Mouse (Mus musculus): ENCODE results near the gene Knl1. TPM values are rescaled to one million over a fixed set of nuclear protein-coding genes. Genes with fewer than 3 reads are reported as not detected.
"Not testable (repeated sequence)": the region's sequence is repeated elsewhere in the genome, so short reads cannot be mapped to it uniquely, and the experiment has no call there.

Gene Knl1
- 5.2 and 20.1 TPM in 2 replicates for polyA plus RNA-seq (2015; fragmentation: Nextera tagmentation; extraction: Ambion mirVana)

- Histone ChIP-seq H3K4me2 (peak within 1 kb of the TSS; percentile 91), H3K4me3 (replicated peaks) (peak within 1 kb of the TSS; percentile 77), H3K27me3 (replicated peaks) (no peaks in the 10 kb centered on the region), H3K36me3 (no peaks in the 10 kb centered on the region; the same call in 1 of the 2 replicates), H3K27ac (replicated peaks) (peak within 1 kb of the TSS; percentile 89), H3K4me1 (peaks cover 9% of the 10 kb centered on the region), H3K9ac (replicated peaks) (peak within 1 kb of the TSS; percentile 47), H3K9me3 (replicated peaks) (no peaks in the 10 kb centered on the region)
- peak; percentile 98 for ATAC-seq (ENCODE audit: low FRiP score)
- under 1% methylated on average over 77 of the region's 77 CpGs for WGBS
Observed at GRCm38 (mm10) chr2:119046649-119047611, at the start of gene Knl1. Knl1 (plus strand) TSS chr2:119047119.

GRCm38 (mm10) chr2:118998115-118998866 lies 48.6 kb upstream of the Knl1 start:
- H3K4me3 ChIP-seq (replicated peaks) = no peak overlapping the region
- 79% methylated on average over 6 of the region's 6 CpGs for WGBS
- no peaks in the 10 kb centered on the region for H3K36me3 ChIP-seq
- no peak overlapping the region for H3K27ac ChIP-seq (replicated peaks)
- H3K4me1 ChIP-seq = peaks cover 35% of the 10 kb centered on the region
- H3K9ac ChIP-seq (replicated peaks) = no peak overlapping the region
- H3K9me3 ChIP-seq (replicated peaks) = no peaks in the 10 kb centered on the region
- H3K4me2 ChIP-seq = no peak overlapping the region
- peaks cover 5% of the 10 kb centered on the region; the same call in 1 of the 2 replicates for H3K27me3 ChIP-seq (replicated peaks)
- ATAC-seq (ENCODE audit: low FRiP score) = no peak

DNA sequence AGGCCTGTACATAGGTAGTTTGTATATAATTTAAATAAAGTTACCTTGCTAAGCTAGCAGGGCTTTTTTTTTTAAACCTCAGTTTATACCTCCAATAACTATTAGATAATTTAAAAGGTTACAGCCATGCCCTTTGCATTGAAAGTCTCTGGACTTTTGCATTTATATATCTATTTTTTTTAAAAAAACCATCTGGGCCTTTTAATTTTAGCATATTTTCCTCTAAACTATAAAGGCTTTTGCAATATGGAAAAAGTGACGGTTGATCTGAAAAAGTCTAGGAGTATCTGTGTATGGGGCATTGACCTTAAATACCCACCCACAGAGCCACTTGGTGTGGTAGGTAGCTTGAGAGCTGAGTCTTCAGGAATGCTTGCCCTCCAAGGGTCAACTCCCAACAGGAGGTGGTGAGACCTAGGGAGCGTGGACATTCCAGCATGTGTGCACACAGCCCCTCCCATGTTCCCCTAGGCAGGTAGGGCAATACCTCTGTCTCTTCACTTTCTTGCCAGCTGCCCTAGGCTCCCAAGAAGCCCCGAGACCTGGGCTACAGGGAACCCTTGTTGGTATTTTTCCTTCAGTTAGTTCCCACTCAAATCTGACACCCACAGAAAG lies 47.8 kb upstream of the Knl1 start:
- H3K4me3 ChIP-seq (replicated peaks) = no peak overlapping the region
- no peak overlapping the region for H3K9ac ChIP-seq (replicated peaks)
- H3K4me1 ChIP-seq = peaks cover 30% of the 10 kb centered on the region
- H3K4me2 ChIP-seq = no peak overlapping the region
- WGBS = 68% methylated on average over 3 of the region's 3 CpGs
- H3K27me3 ChIP-seq (replicated peaks) = peaks cover 5% of the 10 kb centered on the region; the same call in 1 of the 2 replicates
- no peaks in the 10 kb centered on the region for H3K36me3 ChIP-seq
- no peaks in the 10 kb centered on the region for H3K9me3 ChIP-seq (replicated peaks)
- ATAC-seq (ENCODE audit: low FRiP score) = no peak
- no peak overlapping the region for H3K27ac ChIP-seq (replicated peaks)

GRCm38 (mm10) chr2:119006886-119007285 lies 40.0 kb upstream of the Knl1 start:
- ATAC-seq (ENCODE audit: low FRiP score) = no peak
- no peaks in the 10 kb centered on the region for H3K27me3 ChIP-seq (replicated peaks)
- no peaks in the 10 kb centered on the region for H3K9me3 ChIP-seq (replicated peaks)
- no peak overlapping the region for H3K4me2 ChIP-seq
- 91% methylated on average over 7 of the region's 7 CpGs for WGBS
- no peak overlapping the region for H3K4me3 ChIP-seq (replicated peaks)
- no peaks in the 10 kb centered on the region for H3K36me3 ChIP-seq
- no peak overlapping the region for H3K9ac ChIP-seq (replicated peaks)
- no peaks in the 10 kb centered on the region for H3K4me1 ChIP-seq
- H3K27ac ChIP-seq (replicated peaks) = no peak overlapping the region

DNA sequence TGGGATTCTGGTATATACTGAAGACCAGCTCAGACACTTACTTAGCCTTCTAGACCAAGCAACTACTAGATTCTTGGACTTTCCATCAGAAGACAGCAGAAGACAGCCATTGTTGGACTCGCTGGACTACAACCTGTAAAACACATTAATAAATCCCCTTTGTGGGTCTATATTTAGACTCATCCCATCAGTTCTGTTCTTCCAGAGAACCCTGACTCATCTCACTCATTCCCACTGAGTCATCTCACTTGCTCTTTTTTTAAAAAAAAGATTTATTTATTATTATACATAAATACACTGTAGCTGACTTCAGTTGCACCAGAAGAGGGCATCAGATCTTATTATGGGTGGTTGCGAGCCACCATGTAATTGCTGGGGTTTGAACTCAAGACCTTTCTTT lies 37.5 kb upstream of the Knl1 start:
- Histone ChIP-seq H3K4me1 (no peaks in the 10 kb centered on the region), H3K27ac (replicated peaks) (no peak overlapping the region), H3K9me3 (replicated peaks) (no peaks in the 10 kb centered on the region), H3K4me2 (no peak overlapping the region), H3K9ac (replicated peaks) (no peak overlapping the region), H3K27me3 (replicated peaks) (no peaks in the 10 kb centered on the region), H3K36me3 (no peaks in the 10 kb centered on the region), H3K4me3 (replicated peaks) (no peak overlapping the region)
- ATAC-seq (ENCODE audit: low FRiP score) = no peak
- WGBS = 95% methylated on average over 2 of the region's 2 CpGs

GRCm38 (mm10) chr2:119014989-119015388 lies 31.9 kb upstream of the Knl1 start:
- Histone ChIP-seq H3K36me3 (peaks cover 1% of the 10 kb centered on the region; the same call in 1 of the 2 replicates), H3K4me2 (no peak overlapping the region), H3K9me3 (replicated peaks) (no peaks in the 10 kb centered on the region), H3K4me1 (peaks cover 20% of the 10 kb centered on the region), H3K9ac (replicated peaks) (no peak overlapping the region), H3K4me3 (replicated peaks) (no peak overlapping the region), H3K27ac (replicated peaks) (no peak overlapping the region), H3K27me3 (replicated peaks) (no peaks in the 10 kb centered on the region)
- no peak for ATAC-seq (ENCODE audit: low FRiP score)
- WGBS = 79% methylated on average over 7 of the region's 7 CpGs

DNA sequence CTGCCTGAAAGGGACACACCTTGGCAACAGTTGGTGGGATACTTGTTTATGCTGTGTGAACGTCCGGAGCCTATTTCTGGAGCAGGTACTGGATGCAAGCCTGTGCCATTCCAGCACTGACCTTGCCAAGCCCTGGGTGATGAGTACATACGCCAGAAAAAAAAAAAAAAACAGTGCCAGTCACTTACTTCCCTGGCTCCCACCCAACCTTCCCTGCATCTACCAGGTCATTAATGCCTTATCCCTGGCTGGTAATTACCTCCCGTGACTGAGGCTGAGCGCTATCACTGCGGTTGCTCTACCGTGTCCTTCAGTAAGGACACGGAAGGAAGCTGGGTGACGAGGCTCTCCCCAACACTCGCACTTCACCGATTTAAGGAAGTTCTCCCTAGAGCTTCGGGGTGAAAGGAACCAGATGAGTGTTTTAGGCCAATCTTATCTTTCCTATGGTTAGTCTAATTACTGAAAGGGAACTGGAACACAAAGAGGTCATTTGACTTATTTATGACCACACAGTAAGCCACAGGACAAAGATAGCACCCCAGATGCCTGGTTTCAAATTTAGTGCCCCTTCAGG lies 31.2 kb upstream of the Knl1 start:
- no peak for ATAC-seq (ENCODE audit: low FRiP score)
- H3K36me3 ChIP-seq = peaks cover 7% of the 10 kb centered on the region; the same call in 1 of the 2 replicates
- H3K9ac ChIP-seq (replicated peaks) = no peak overlapping the region
- 47% methylated on average over 12 of the region's 12 CpGs for WGBS
- no peaks in the 10 kb centered on the region for H3K27me3 ChIP-seq (replicated peaks)
- H3K9me3 ChIP-seq (replicated peaks) = no peaks in the 10 kb centered on the region
- no peak overlapping the region for H3K27ac ChIP-seq (replicated peaks)
- no peak overlapping the region for H3K4me2 ChIP-seq
- H3K4me3 ChIP-seq (replicated peaks) = no peak overlapping the region
- H3K4me1 ChIP-seq = peaks cover 20% of the 10 kb centered on the region

DNA sequence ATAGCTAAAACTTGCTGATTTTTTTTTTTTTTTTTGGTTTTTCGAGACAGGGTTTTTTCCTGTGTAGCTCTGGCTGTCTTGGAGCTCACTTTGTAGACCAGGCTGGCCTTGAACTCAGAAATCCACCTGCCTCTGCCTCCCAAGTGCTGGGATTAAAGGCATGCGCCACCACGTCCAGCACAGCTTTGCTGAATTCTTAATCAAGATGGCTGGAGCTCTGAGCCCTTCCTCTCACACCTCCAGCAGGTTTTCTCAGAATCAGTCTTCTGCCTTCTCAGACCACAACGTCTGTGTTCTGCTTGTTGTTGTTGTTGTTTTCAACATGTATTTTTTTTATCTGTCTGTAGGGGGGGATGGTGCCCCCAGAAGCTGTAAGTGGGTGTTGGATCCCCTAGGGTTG lies 30.6 kb upstream of the Knl1 start:
- H3K27me3 ChIP-seq (replicated peaks); H3K9me3 ChIP-seq (replicated peaks); H3K9ac ChIP-seq (replicated peaks); H3K27ac ChIP-seq (replicated peaks); ATAC-seq (ENCODE audit: low FRiP score); H3K4me3 ChIP-seq (replicated peaks); H3K4me2 ChIP-seq: not testable (repeated sequence)
- Histone ChIP-seq H3K36me3 (peaks cover 12% of the 10 kb centered on the region), H3K4me1 (peaks cover 20% of the 10 kb centered on the region)
- 83% methylated on average over 4 of the region's 4 CpGs for WGBS

DNA sequence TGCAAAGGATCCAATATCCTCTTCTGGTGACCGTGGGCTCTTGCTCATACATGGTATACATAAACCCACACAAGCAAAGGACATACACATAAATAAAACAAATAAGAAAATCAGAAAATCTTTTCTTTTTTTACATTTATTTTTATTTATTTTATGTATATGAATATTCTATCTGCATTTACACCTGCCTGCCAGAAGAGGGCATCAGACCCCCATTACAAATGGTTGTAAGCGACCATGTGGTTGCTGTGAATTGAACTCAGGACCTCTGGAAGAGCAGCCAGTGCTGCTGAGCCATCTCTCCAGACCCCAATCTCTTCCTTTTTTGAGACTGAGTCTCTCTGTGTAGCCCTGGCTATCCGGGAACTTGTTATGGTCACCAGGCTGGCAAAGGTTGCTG lies 29.3 kb upstream of the Knl1 start:
- Histone ChIP-seq H3K27ac (replicated peaks) (no peak overlapping the region), H3K9me3 (replicated peaks) (no peaks in the 10 kb centered on the region), H3K4me2 (no peak overlapping the region), H3K9ac (replicated peaks) (no peak overlapping the region), H3K4me1 (peaks cover 20% of the 10 kb centered on the region), H3K36me3 (peaks cover 26% of the 10 kb centered on the region), H3K27me3 (replicated peaks) (no peaks in the 10 kb centered on the region), H3K4me3 (replicated peaks) (no peak overlapping the region)
- no peak for ATAC-seq (ENCODE audit: low FRiP score)
- WGBS = 89% methylated on average over 3 of the region's 3 CpGs

GRCm38 (mm10) chr2:119018391-119019122 lies 28.4 kb upstream of the Knl1 start:
- Histone ChIP-seq H3K9me3 (replicated peaks) (no peaks in the 10 kb centered on the region), H3K9ac (replicated peaks) (no peak overlapping the region; the same call in 1 of the 2 replicates), H3K27ac (replicated peaks) (peak overlapping the region; percentile 71), H3K4me2 (peak overlapping the region; percentile 41), H3K4me3 (replicated peaks) (no peak overlapping the region), H3K27me3 (replicated peaks) (no peaks in the 10 kb centered on the region), H3K36me3 (peaks cover 34% of the 10 kb centered on the region), H3K4me1 (peaks cover 20% of the 10 kb centered on the region)
- 41% methylated on average over 22 of the region's 22 CpGs for WGBS
- ATAC-seq (ENCODE audit: low FRiP score) = peak; percentile 46
